Mouse (Mus musculus) megakaryocyte progenitor cell, adult 5-6 weeks (primary cell): ENCODE results near the gene Rapgef1. TPM values are rescaled to one million over a fixed set of nuclear protein-coding genes. Genes with fewer than 3 reads are reported as not detected.
"Not testable (repeated sequence)": the region's sequence is repeated elsewhere in the genome, so short reads cannot be mapped to it uniquely, and the experiment has no call there.

Experiments used
- ATAC-seq: replicated peaks from 2 replicates; pipeline ENCODE4 v1.8.0; 2016; ENCODE audit warnings: mild to moderate bottlenecking, moderate TSS enrichment, inconsistent platforms; ENCODE audit not compliant: poor library complexity
- total RNA-seq, 2 experiments: library from RNA; stranded (forward) in 1 of 2; stranded (reverse) in 1 of 2; fragments of 157-497, 149-512 nt in 1 of 2; fragments of 200-1000 nt in 1 of 2; gene quantifications; 2 replicates each; pipeline versions ENCODE4 v1.2.3 to v1.2.4; 2015 to 2017

Rapgef1 gene
- total RNA-seq, 2 experiments from 2014 or later: 21.7 to 22.9 TPM

DNA sequence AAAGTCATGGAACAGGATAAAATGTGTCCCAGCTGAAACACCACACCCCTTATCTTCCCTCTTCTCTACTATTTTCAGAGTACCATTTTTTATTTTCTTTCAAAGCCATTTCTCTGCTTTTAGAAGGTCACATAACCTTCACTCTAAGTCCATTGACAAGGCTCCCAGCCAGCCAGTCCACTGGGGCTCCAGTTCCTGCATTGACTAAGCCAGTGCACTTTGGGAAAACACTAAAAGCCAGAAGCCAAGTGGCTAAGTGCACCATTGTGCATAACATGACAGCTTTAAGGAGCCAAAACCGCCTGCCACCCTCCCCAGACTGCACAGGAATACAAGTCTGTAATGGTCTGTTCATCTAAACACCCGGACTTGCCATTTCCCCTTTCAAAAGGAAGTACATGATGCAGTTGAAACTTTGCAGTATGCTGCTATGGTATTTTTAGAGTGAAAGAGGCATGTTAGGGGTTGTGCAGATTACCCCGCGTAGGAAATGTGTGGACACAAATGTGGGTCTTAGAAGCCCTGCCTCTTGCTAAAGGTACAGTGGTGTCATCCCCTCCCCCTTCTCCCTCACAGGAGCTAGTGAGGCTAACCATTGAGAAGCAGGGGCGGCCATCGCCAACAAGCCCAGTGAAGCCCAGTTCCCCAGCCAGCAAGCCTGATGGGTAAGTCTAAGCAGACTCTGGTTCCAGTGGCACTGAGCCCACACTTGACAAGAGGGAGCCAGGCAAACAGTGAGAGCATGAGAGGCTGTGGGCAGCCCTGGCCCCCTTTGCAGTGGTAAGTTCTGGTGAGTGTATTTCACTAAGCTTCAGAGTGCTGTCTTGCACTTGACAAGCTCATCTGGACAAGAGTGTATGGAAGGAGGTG, 79.1 kb downstream of the Rapgef1 start:
- peak; percentile 23; the same call in 1 of the 2 replicates for ATAC-seq

DNA sequence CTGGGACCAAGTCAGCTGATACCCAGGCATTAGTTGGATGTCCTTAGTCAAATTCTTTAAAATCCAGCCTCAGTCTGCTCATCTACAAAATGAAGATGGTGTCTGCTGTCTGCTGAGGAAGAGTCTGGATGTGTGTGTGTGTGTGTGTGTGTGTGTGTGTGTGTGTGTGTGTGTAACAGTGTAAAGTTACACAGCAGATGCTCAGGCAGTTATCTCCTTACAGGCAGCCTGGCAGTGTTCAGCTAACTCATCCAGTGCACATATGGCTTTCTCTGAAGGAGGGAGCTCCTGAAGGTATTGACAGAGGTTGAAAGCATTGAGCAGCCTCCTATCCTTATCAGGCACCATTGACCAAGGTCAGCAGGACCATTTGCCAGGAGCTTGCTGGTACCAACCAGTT, 81.4 kb downstream of the Rapgef1 start:
- no peak for ATAC-seq

DNA sequence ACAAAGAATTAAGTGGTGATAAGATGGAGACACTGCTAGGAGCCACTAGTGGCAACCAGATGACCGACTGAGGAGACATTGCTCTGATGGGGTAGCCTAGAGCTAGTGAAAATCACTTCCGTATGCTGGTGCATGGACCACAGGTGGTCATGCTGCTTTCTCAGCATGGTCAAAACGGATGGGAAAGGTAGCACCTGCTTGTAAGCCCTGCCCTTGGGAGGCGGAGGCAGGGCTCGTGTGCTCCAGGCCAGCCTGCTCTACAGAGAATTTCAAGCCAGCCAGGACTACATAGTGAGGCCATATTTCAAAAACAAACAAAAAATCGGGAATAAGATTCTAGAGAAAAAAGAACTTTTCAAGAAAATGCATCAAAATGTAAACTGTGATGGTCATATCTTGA, 81.9 kb downstream of the Rapgef1 start:
- no peak for ATAC-seq

GRCm38 (mm10) chr2:29702189-29702588, 82.7 kb downstream of the Rapgef1 start:
- ATAC-seq: no peak

GRCm38 (mm10) chr2:29703104-29704081, 83.9 kb downstream of the Rapgef1 start:
- no peak for ATAC-seq

GRCm38 (mm10) chr2:29705493-29705892, 86.0 kb downstream of the Rapgef1 start:
- no peak for ATAC-seq

DNA sequence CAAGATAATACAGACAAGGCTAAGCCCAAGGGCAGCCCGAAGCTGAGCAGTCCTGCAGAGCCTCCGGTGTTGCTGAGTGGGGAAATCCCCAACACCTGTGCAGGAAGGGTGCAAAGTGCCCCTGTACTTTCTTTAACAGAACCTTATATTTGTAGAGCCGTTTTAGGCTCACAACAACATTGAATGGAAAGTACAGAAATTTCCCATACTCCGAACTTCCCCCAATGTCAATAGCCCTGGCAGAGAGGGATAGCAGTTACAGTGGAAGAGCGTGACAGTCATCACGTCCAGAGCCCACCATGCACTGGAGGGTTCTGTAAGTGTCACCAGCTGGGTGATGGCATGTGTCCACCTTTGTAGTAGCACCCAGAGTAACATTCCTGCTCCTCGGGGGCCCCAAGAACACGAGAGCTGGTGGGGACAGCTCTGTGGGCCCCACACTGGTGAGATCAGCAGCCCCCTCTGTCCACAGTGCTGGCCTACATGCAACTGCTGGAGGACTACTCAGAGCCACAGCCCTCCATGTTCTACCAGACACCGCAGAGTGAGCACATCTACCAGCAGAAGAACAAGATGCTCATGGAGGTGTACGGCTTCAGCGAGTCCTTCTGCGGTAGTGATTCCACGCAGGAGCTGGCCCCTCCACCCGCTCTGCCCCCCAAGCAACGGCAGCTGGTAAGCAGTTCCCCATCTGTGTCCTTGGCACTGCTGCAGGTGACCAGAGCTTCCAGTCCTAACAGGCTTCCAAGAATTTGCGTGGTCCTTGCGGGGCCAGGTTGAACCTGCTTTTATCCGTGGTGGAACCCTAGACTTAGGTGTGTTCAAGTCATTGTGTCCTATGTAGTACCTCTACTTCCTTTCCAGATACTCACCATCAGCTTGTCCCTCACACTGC, 87.5 kb downstream of the Rapgef1 start:
- ATAC-seq: no peak

GRCm38 (mm10) chr2:29707731-29708130, 88.2 kb downstream of the Rapgef1 start:
- peak; percentile 76 for ATAC-seq

DNA sequence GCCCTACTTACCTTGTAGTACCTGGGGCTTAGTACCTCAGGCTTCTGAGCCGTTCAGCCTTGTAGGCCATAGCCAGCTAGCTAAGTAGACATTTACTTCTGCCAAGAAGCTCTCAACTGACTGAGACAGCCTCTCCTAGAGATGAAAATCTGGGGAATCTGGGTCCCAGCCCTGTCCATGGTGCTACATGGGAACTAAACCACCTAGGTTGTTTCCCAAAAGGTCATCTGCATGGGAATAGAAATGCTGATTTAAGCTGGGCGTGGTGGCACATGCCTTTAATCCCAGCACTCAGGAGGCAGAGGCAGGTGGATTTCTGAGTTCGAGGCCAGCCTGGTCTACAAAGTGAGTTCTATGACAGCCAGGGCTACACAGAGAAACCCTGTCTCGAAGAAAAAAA, 88.7 kb downstream of the Rapgef1 start:
- ATAC-seq: not testable (repeated sequence)

DNA sequence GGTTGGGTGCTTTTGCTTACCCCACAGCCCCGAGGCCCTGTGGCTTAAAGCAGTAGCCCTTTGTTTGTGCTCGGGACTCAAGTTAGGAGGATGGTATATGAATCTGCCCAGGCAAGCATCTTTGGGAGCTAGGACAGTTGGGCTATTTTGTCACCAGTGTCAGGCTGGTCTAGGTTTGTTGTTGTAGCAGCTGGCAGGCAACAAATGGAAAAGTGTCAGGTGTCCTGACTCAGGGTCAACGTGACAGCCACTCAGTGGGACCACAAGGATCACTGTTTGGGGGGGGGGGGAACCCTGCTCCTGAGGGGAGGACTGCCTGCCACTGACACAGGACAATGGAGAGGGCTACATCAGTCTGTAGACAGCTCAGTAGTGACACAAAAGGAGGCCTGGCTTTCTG, 91.5 kb downstream of the Rapgef1 start:
- no peak for ATAC-seq

- ATAC-seq: no peak
Measured at GRCm38 (mm10) chr2:29711877-29712276, 92.4 kb downstream of the Rapgef1 start.

DNA sequence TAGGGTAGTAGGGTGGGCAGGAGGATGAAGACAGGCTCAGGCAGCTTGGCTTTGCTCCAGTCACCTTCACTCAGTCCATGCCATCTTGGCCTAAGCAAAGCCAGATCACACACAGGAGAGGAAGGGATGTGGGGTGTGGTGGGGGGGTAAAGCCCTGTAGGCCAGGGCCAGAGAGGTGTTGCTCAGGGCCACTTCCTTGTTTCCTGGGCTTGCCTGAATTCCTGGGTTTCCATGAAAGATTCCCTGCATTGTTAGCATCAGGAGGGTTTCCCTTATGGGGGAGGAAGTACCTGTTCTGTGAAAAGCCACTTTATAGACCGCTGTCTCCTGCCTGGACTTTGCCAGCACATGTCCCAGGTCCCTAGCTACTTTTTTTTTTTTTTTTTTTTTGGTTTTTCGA, 94.0 kb downstream of the Rapgef1 start:
- ATAC-seq: no peak

DNA sequence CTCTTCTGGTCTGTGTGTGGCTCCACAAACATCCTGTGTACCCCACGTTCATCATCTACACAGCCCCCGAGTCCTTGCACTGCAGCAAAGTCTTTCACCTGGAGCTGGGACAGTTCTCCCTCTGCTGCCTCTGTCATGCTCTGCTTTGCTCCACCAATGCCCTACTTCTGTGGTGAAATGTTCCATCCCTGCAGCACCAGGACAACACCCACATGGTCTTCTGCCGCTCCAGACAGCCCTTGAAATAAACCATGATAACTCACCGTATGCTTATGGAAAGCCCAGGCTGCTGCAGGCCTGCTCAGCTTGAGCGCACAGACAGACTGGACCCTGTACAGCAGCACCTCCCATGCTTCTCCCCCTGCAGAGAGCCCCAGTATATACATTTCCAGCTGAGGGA, 94.6 kb downstream of the Rapgef1 start:
- no peak for ATAC-seq

- ATAC-seq: no peak
Measured at GRCm38 (mm10) chr2:29716143-29716542, 96.6 kb downstream of the Rapgef1 start.

- ATAC-seq: no peak
Measured at GRCm38 (mm10) chr2:29716691-29717090, 97.2 kb downstream of the Rapgef1 start.

DNA sequence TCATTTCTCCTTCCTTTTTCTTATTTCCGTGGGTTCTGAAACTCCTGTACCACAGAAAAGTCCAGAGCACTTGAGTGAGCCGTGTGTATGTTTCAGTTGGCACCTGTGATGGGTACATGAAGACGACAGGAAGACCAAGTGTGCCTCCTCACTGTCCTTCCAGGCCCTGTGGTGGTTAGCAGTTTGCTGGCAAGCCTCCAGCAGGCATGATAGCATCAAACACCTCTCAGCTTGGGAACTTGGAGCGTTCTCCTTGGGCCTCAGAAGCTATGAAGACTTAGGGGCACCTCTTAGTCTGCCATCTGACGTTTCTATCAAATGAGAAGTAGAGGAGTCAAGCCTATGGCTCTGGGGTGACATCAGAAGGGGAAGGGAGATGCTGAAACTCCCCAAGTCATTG, 99.1 kb downstream of the Rapgef1 start:
- no peak for ATAC-seq

DNA sequence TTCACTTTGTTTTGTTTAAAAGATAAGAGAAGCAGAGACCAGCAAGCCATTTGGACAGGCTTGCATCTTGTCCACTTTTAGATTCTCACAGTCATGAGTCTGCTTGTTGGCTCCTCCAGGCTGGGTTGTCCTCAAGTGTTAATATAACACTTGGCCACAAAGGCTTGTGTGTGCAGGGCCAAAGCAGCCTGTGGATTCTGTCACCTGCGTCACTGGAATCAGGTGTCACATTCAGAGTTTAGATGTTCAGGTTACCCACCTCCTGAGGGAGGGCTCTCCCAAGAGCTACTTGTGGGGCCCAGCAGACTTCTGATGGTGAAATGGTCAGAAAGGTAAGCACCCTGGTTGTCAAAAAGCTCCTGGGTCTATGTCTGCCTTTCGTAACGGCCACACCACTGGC, 103.6 kb downstream of the Rapgef1 start:
- no peak for ATAC-seq

- peak; percentile 29; the same call in 1 of the 2 replicates for ATAC-seq
Measured at GRCm38 (mm10) chr2:29724664-29725365, 105.3 kb downstream of the Rapgef1 start.

GRCm38 (mm10) chr2:29729500-29729899, 110.0 kb downstream of the Rapgef1 start:
- ATAC-seq: no peak

DNA sequence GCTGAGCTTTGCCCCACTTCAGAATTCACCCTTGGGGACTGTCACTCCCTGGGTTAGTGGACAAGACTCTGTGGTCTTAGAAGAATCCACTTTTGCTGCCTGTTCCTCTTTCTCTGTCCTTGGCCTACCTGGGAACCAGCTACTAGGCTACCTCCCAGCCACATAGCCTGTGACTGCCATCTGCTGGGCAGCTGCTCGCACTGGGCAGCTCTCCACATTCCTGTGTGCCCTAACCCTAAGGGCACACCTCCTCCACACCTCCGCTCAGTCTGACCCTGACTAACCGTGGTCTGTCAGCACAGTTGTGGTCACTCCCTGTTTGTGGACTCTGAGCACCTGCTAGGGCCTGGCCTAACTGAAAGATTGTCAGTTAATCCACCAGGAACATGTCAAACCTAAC, 112.0 kb downstream of the Rapgef1 start:
- peak; percentile 95 for ATAC-seq
